Mouse (Mus musculus): ENCODE results near the gene Mindy4. TPM values are rescaled to one million over a fixed set of nuclear protein-coding genes. Genes with fewer than 3 reads are reported as not detected.

Gene Mindy4
- polyA plus RNA-seq, 1 experiment from 2014 or later = 15.2 TPM

- Histone ChIP-seq H3K27ac (no peak overlapping the region), H3K27me3 (no peaks in the 10 kb centered on the region), H3K9ac (no peak overlapping the region), H3K4me2 (no peak overlapping the region), H3K36me3 (peaks cover 13% of the 10 kb centered on the region; the same call in 1 of the 2 replicates), H3K9me3 (no peaks in the 10 kb centered on the region), H3K4me1 (peaks cover 40% of the 10 kb centered on the region), H3K4me3 (no peak overlapping the region)
- 84% methylated on average over 9 of the region's 9 CpGs for WGBS
- ATAC-seq (ENCODE audit: insufficient number of reproducible peaks, low FRiP score, low TSS enrichment, low read depth) = no peak
Observed at GRCm38 (mm10) chr6:55344291-55345016, 141.3 kb downstream of the Mindy4 start.

- WGBS = 83% methylated on average over 10 of the region's 10 CpGs
- no peak overlapping the region for H3K9ac ChIP-seq
Observed at GRCm38 (mm10) chr6:55345264-55345663, 142.1 kb downstream of the Mindy4 start.

GRCm38 (mm10) chr6:55346491-55346890, 143.3 kb downstream of the Mindy4 start:
- no peak overlapping the region for H3K4me2 ChIP-seq
- no peak overlapping the region for H3K27ac ChIP-seq
- ATAC-seq (ENCODE audit: insufficient number of reproducible peaks, low FRiP score, low TSS enrichment, low read depth) = no peak
- H3K9ac ChIP-seq = no peak overlapping the region
- no peaks in the 10 kb centered on the region for H3K9me3 ChIP-seq
- WGBS = 80% methylated on average over 7 of the region's 7 CpGs
- H3K36me3 ChIP-seq = peaks cover 13% of the 10 kb centered on the region; the same call in 1 of the 2 replicates
- no peak overlapping the region for H3K4me3 ChIP-seq
- peaks cover 22% of the 10 kb centered on the region for H3K4me1 ChIP-seq
- no peaks in the 10 kb centered on the region for H3K27me3 ChIP-seq

More at GRCm38 (mm10) chr6:55345264-55345663, 142.1 kb downstream of the Mindy4 start:
- Histone ChIP-seq H3K4me2 (no peak overlapping the region), H3K9me3 (no peaks in the 10 kb centered on the region), H3K27me3 (no peaks in the 10 kb centered on the region), H3K4me3 (no peak overlapping the region), H3K27ac (no peak overlapping the region), H3K4me1 (peaks cover 33% of the 10 kb centered on the region), H3K36me3 (peaks cover 13% of the 10 kb centered on the region; the same call in 1 of the 2 replicates)
- no peak for ATAC-seq (ENCODE audit: insufficient number of reproducible peaks, low FRiP score, low TSS enrichment, low read depth)

DNA sequence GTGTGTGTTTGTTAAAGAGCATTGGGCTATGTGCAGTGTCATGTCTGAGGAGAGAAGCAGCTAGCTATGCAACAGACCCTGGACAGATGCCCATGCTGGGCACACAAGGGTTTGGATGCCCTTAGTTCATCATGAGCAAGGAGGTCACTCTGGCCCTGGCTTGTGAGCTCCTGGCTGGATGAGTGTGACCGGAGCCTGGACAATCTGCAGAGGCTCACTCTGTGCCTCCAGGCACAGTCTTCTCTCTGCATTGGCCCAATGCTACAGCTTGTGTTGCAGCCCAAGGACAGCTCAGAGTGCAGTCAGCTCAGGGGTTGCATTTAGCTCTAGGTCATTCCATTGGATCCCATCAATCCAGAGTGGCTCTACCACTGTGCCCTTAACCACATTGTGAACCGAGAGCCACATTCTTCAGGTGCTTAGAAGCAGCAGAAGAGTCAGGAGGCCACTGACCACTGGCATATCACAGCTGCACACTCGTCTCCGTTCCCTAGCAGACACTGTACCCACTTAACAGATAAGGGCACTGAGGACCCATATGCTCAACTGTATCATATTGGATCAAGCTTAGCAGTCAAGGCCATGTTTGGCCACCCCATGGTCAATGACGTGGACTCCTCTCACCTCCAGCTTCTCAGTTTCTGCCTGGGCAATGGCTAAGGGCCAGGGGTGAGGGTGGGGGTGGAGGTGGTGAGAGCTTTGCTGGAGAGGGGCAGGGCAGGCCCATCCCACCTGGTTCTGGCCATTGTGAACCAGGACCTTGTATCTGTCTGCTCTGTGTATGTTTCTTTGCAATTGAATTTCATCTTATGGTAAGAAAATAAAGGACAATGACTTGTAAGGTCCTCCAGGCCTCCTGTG, 144.8 kb downstream of the Mindy4 start:
- no peak for ATAC-seq (ENCODE audit: insufficient number of reproducible peaks, low FRiP score, low TSS enrichment, low read depth)
- WGBS = 88% methylated on average over 5 of the region's 5 CpGs

DNA sequence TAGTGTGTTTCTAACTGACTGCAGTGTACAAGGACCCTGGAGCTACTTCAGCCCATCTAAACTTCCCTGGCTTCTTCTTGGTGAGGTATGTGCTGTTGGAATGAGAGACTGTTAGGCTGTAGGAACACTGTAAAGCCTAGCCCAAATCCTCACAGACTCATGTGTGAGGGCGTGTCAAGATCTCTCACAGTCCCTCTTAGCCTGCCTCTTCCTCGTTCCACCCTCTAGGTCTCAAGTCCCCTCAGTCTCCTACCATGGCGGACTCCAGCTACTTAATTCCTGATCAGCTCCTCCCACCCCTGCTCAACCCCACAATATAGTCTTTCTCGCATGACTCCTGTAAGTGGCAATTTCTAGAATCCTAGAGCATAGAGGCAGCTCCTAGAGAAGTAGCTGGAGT, 146.0 kb downstream of the Mindy4 start:
- Histone ChIP-seq H3K36me3 (peaks cover 13% of the 10 kb centered on the region; the same call in 1 of the 2 replicates), H3K27ac (no peak overlapping the region), H3K27me3 (no peaks in the 10 kb centered on the region), H3K9me3 (no peaks in the 10 kb centered on the region), H3K9ac (no peak overlapping the region), H3K4me2 (no peak overlapping the region), H3K4me1 (no peaks in the 10 kb centered on the region), H3K4me3 (no peak overlapping the region)
- ATAC-seq (ENCODE audit: insufficient number of reproducible peaks, low FRiP score, low TSS enrichment, low read depth) = no peak
- WGBS = 85% methylated on average over 4 of the region's 4 CpGs

More for the DNA sequence above, 144.8 kb downstream of the Mindy4 start:
- H3K9ac ChIP-seq = no peak overlapping the region
- peaks cover 9% of the 10 kb centered on the region for H3K4me1 ChIP-seq
- no peaks in the 10 kb centered on the region for H3K27me3 ChIP-seq
- peaks cover 13% of the 10 kb centered on the region; the same call in 1 of the 2 replicates for H3K36me3 ChIP-seq
- no peak overlapping the region for H3K27ac ChIP-seq
- no peaks in the 10 kb centered on the region for H3K9me3 ChIP-seq
- H3K4me3 ChIP-seq = no peak overlapping the region
- no peak overlapping the region for H3K4me2 ChIP-seq

DNA sequence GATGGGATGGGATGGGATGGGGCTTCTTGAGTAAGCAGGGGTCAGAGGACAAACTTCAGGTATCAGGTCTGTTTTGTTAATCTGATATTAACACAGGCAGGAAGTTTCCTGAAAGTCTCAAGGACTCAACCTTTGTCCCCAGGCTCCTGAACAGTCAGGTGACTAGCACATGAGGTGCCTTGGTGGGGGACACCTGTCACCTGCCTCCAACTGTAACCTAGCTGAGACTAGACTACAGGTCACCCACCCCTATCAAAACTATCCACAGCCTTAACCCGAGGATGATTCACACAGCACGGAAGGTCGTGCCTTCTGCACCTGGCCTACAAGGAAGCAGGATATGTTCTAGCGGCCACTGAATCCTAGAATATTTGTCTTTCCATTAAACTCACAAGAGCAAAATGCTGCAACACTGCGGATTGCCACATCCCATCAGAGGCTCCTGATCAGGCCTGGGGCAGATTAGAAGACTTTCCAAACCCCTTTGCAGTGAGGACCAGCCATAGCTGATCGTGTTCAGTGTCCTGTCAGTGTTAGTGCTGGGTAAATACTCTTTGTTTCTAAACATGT, 147.3 kb downstream of the Mindy4 start:
- no peaks in the 10 kb centered on the region for H3K27me3 ChIP-seq
- no peak overlapping the region for H3K9ac ChIP-seq
- 95% methylated on average over 6 of the region's 6 CpGs for WGBS
- no peaks in the 10 kb centered on the region for H3K9me3 ChIP-seq
- H3K27ac ChIP-seq = no peak overlapping the region
- no peak overlapping the region for H3K4me2 ChIP-seq
- H3K4me3 ChIP-seq = no peak overlapping the region
- ATAC-seq (ENCODE audit: insufficient number of reproducible peaks, low FRiP score, low TSS enrichment, low read depth) = no peak
- no peaks in the 10 kb centered on the region for H3K4me1 ChIP-seq
- H3K36me3 ChIP-seq = peaks cover 10% of the 10 kb centered on the region; the same call in 1 of the 2 replicates

DNA sequence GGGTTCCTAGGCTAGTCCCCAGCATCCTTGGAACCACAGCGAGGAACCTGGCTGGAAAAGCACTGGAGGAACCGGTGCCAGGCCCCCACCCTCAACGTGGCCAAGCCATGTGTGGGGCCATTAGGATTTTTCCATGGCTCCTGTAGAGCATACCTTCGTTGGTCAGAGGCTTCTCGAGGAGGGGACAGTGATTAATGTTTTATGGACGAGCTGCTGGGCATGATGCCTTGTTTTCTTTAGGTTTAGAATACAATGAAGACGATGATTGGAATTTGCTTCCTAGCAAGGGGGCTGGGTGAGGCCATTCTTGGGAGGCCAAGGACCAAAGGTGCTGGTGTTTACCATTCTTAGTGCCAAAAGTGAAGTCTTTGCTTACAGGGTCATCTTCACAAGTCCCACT, 148.5 kb downstream of the Mindy4 start:
- no peak overlapping the region for H3K27ac ChIP-seq
- H3K4me1 ChIP-seq = no peaks in the 10 kb centered on the region
- H3K9me3 ChIP-seq = no peaks in the 10 kb centered on the region
- ATAC-seq (ENCODE audit: insufficient number of reproducible peaks, low FRiP score, low TSS enrichment, low read depth) = no peak
- WGBS = 66% methylated on average over 7 of the region's 7 CpGs
- no peak overlapping the region for H3K4me3 ChIP-seq
- H3K36me3 ChIP-seq = peaks cover 7% of the 10 kb centered on the region; the same call in 1 of the 2 replicates
- H3K27me3 ChIP-seq = no peaks in the 10 kb centered on the region
- no peak overlapping the region for H3K4me2 ChIP-seq
- H3K9ac ChIP-seq = no peak overlapping the region

DNA sequence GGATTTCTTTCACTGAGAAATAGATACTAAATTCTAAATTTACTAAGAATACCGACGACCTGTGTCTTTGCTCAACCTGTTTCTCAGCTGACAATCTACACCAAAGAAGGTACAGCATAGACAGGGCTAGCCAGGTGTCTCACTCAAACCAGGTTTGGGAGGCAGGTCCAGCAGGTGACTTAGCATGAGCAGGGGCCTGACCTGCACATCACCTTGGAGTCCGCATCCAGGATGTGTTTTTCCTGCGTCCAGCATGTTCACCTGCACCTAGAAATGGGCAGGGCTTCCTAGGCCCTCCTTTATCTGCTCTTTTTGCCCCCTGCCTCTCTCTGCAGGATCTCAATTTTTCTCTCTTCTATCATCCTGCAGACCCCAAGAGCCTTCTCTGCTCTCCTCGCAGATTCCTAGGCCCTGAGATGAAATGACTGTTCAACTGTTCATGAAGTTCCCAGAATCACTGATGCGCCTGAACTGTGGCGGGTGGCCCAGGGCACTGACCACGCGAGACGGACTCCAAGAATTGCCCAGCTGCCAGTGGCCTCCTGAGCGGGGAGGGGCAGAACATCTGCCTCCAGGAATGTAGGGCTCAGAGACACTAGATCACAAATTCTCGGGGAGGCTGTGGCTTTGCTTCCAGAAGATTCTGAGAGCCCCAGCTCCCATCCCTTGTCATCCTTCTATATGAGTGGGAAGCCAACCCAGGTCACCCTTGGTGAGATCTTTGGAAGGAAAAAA, 150.7 kb downstream of the Mindy4 start:
- H3K9me3 ChIP-seq = no peaks in the 10 kb centered on the region
- H3K4me2 ChIP-seq = no peak overlapping the region
- 78% methylated on average over 12 of the region's 12 CpGs for WGBS
- ATAC-seq (ENCODE audit: insufficient number of reproducible peaks, low FRiP score, low TSS enrichment, low read depth) = no peak
- H3K27me3 ChIP-seq = no peaks in the 10 kb centered on the region
- H3K27ac ChIP-seq = no peak overlapping the region
- no peak overlapping the region for H3K4me3 ChIP-seq
- no peaks in the 10 kb centered on the region for H3K4me1 ChIP-seq
- H3K9ac ChIP-seq = no peak overlapping the region
- H3K36me3 ChIP-seq = no peaks in the 10 kb centered on the region

GRCm38 (mm10) chr6:55354456-55355117, 151.4 kb downstream of the Mindy4 start:
- no peak overlapping the region for H3K4me3 ChIP-seq
- no peak overlapping the region for H3K9ac ChIP-seq
- H3K9me3 ChIP-seq = no peaks in the 10 kb centered on the region
- no peaks in the 10 kb centered on the region for H3K36me3 ChIP-seq
- no peaks in the 10 kb centered on the region for H3K4me1 ChIP-seq
- ATAC-seq (ENCODE audit: insufficient number of reproducible peaks, low FRiP score, low TSS enrichment, low read depth) = no peak
- no peak overlapping the region for H3K27ac ChIP-seq
- H3K4me2 ChIP-seq = no peak overlapping the region
- H3K27me3 ChIP-seq = no peaks in the 10 kb centered on the region
- WGBS = 75% methylated on average over 4 of the region's 4 CpGs

DNA sequence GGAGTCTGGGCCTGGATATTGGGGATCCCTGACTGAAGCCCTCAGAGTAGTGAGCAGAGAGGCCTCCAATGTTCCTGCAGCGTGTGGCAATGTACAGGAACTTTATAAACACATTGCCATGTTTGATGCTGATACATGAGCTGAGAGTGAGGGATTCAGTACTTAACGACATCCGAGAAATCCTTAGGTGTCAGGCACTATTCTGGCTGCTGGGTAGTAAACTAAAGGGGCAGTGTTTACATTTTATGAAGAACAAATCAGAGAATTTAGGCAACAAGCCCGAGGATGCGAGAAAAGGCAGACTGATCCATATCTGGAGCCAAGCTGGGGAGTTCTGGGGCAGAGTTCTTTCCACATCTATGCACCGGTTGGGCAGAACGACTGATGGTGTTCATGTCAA, 152.4 kb downstream of the Mindy4 start:
- no peaks in the 10 kb centered on the region for H3K9me3 ChIP-seq
- H3K4me3 ChIP-seq = no peak overlapping the region
- no peak overlapping the region for H3K9ac ChIP-seq
- H3K4me2 ChIP-seq = no peak overlapping the region
- no peaks in the 10 kb centered on the region for H3K27me3 ChIP-seq
- no peak for ATAC-seq (ENCODE audit: insufficient number of reproducible peaks, low FRiP score, low TSS enrichment, low read depth)
- H3K36me3 ChIP-seq = no peaks in the 10 kb centered on the region
- 61% methylated on average over 7 of the region's 7 CpGs for WGBS
- H3K4me1 ChIP-seq = no peaks in the 10 kb centered on the region
- H3K27ac ChIP-seq = no peak overlapping the region

Measured in limb, embryonic 15.5 days (tissue).